11 mouse cellular contexts compared by ENCODE assay signal in the genomic region with DNA sequence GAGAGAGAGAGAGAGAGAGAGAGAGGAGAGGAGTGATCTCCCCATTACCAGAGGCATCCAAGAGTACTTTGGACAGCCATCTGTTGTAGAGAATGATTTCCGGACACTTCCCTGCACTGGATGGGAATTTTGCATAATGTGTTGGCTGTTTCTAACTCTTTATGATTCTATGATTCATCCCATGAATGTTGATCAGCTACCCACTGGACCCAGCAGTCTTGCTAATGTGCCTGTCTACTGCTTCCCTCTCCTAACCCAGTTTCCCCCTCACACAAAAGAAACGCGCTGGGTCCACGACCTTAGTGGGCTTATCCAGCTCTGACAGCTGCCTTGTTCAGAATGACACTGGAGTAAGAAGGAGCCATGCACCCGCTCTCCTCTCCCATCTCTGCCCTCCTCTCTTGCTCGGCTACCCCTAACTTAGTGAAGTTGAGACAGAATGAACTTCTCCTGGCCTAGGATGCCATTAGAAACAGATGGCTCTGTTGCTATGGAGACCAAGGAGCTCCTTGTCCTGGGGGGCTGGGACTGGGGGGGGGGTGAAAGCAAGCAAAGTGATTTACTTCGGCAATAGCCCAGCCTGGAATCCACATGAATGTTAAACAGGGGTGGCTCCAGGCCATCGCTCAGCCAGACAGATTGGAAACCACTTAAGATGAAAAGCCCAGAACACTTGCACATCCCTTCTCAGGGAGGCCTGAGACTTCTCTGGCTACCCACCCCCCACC.
DNase-seq lines count a peak whose midpoint lies in the region; ATAC-seq lines count a peak whose summit lies in the region.
"Had no signal": no experiment of that assay in that cellular context is flagged by ENCODE, and none has a peak within 500 bp of the region (broad histone marks: within the 10 kb centered on the region; RNA-seq: fewer than 3 reads in every experiment).

No protein-coding gene starts in this region.

- 43% methylated on average over 8 of the region's 8 CpGs for WGBS in hindbrain, embryonic 10.5 days
- 11% methylated on average over 8 of the region's 8 CpGs for WGBS in hindbrain, embryonic 14.5 days
- 24% methylated on average over 8 of the region's 8 CpGs for WGBS in hindbrain, embryonic 15.5 days

- peak; percentile 42 for DNase-seq in hindbrain, embryonic 10.5 days (ENCODE audit: low spot score)
- no peak for DNase-seq in hindbrain, embryonic 14.5 days (ENCODE audit: low spot score)
- peak; percentile 77 for DNase-seq in embryo, embryonic 10.5 days (ENCODE audit: low spot score)
- DNase-seq in neural tube, embryonic 10.5 days (ENCODE audit: extremely low spot score, low spot score), result peak; percentile 66
- DNase-seq in spleen, postnatal 10 days (ENCODE audit: low spot score in 2 of 2), result no peak
- no peak for DNase-seq in layer of hippocampus, adult 11-12 months (ENCODE audit: low spot score)
- DNase-seq: adrenal gland, postnatal 25 days; cerebellum, adult 18-20 months; thymus, postnatal 14 days had no signal

- H3K4me3 ChIP-seq in hindbrain, embryonic 10.5 days, result no peak overlapping the region
- no peak overlapping the region for H3K4me3 ChIP-seq in hindbrain, embryonic 14.5 days (replicated peaks; ENCODE audit: low read length)
- H3K4me3 ChIP-seq in hindbrain, embryonic 15.5 days, result no peak overlapping the region

- no peaks in the 10 kb centered on the region for H3K9me3 ChIP-seq in hindbrain, embryonic 10.5 days
- no peaks in the 10 kb centered on the region for H3K9me3 ChIP-seq in hindbrain, embryonic 14.5 days (ENCODE audit: control insufficient read depth, low read length)
- H3K9me3 ChIP-seq in hindbrain, embryonic 15.5 days, result no peaks in the 10 kb centered on the region

- no peak overlapping the region for H3K4me2 ChIP-seq in hindbrain, embryonic 14.5 days (replicated peaks)
- no peak overlapping the region for H3K4me2 ChIP-seq in hindbrain, embryonic 15.5 days

- no peaks in the 10 kb centered on the region; the same call in 1 of the 2 replicates for H3K27me3 ChIP-seq in hindbrain, embryonic 10.5 days (ENCODE audit: insufficient read depth, poor library complexity, severe bottlenecking)
- no peaks in the 10 kb centered on the region for H3K27me3 ChIP-seq in hindbrain, embryonic 14.5 days (ENCODE audit: control insufficient read depth, insufficient read depth, low read length)
- no peaks in the 10 kb centered on the region for H3K27me3 ChIP-seq in hindbrain, embryonic 15.5 days

- peak overlapping the region; percentile 64; the same call in 1 of the 2 replicates for H3K27ac ChIP-seq in hindbrain, embryonic 10.5 days
- H3K27ac ChIP-seq in hindbrain, embryonic 14.5 days, result no peak overlapping the region
- no peak overlapping the region for H3K27ac ChIP-seq in hindbrain, embryonic 15.5 days (replicated peaks)

- H3K4me1 ChIP-seq in hindbrain, embryonic 10.5 days (replicated peaks), result peaks cover 29% of the 10 kb centered on the region
- peaks cover 7% of the 10 kb centered on the region; the same call in 1 of the 2 replicates for H3K4me1 ChIP-seq in hindbrain, embryonic 14.5 days (replicated peaks; ENCODE audit: control insufficient read depth, insufficient read depth, low read length)
- peaks cover 11% of the 10 kb centered on the region for H3K4me1 ChIP-seq in hindbrain, embryonic 15.5 days (replicated peaks)

- H3K36me3 ChIP-seq in hindbrain, embryonic 10.5 days, result no peaks in the 10 kb centered on the region
- H3K36me3 ChIP-seq in hindbrain, embryonic 14.5 days (replicated peaks; ENCODE audit: control insufficient read depth, insufficient read depth), result no peaks in the 10 kb centered on the region
- no peaks in the 10 kb centered on the region for H3K36me3 ChIP-seq in hindbrain, embryonic 15.5 days

- no peak overlapping the region for H3K9ac ChIP-seq in hindbrain, embryonic 14.5 days
- no peak overlapping the region for H3K9ac ChIP-seq in hindbrain, embryonic 15.5 days

- no peak for ATAC-seq in hindbrain, embryonic 14.5 days (ENCODE audit: low FRiP score)
- ATAC-seq in hindbrain, embryonic 15.5 days (ENCODE audit: low FRiP score, low read depth), result peak; percentile 30; the same call in 1 of the 2 replicates
- no peak for ATAC-seq in CD4-positive, CD25-positive, alpha-beta regulatory T cell, adult 4 months

Comparison
In these comparisons a context has a peak if more than half of its experiments do, and no peak if none do; other contexts are left out.
1. DNase-seq: peak in hindbrain, embryonic 10.5 days (single experiment), embryo, embryonic 10.5 days (single experiment) and neural tube, embryonic 10.5 days (single experiment); none in hindbrain, embryonic 14.5 days (single experiment), spleen, postnatal 10 days (0 of 2) and layer of hippocampus, adult 11-12 months (single experiment).